Mouse (Mus musculus) urinary bladder, postnatal 10 days (tissue): ENCODE data around the gene Oard1.

Experiments
- DNase-seq: peaks from one replicate; pipeline ENCODE4 v3.0.0; 2022; ENCODE audit warnings: low spot score

Oard1 gene

DNA sequence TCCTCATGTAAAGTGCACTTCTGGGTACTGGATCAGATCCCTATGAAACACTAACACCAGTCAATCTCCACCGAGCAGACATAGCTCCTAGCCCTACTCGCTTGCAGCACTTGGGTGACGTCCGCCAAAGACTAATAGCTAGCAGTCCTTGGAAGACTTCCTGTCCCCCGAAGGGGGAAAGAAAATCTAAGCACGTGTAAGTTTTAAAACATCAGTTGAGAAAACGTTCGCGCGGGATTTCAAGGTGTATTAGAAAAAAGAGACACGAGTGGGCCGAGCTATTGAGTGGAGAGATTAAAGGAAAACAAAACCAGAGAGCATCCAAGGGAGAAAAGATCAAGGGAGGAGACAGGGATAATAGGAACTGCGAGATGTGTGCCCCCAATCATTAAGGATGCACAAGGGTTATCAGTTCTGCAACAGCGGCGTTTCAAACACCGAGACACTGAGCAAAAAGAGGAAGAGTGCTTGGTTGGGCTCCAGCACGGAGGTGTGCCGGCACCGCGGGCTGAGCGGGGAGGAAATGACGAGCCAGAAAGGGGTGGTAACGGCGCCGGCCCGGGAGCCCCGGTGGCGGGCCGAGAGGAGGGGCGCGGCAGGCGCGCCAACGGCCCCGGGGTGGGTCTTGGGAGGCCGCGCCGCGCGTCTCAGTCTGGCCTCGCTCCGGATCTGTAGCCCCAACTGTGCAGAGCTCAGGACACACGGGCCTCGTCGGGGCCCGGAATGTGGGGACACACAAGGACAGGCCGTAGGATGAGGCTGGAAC is 1.1 kb upstream of the Oard1 start:
- peak; percentile 36 for DNase-seq

DNA sequence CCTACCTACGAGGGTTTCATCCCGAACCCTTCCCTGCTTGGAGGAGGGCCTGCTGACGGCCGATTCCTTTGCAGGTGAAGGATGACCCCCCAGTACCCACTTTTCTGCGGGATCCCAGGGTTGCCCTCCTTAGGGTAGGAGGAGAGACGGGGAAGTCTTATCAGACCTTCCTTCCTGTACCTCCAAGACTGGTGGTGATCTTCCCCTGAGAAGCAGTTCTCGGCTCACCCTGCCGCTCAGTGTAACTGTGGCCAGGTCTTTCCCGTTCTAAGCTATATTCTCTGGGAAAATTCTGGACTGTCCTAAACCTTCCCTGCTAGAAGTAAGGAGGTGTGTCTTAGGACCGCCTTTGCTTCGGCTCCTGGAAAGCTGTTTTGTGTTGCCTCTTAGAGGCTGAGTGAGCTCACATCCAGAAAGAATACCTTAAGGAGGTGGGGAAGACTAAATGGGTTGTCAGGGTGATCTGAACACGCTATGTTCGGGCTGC is 528 bp downstream of the Oard1 start:
- no peak for DNase-seq

DNA sequence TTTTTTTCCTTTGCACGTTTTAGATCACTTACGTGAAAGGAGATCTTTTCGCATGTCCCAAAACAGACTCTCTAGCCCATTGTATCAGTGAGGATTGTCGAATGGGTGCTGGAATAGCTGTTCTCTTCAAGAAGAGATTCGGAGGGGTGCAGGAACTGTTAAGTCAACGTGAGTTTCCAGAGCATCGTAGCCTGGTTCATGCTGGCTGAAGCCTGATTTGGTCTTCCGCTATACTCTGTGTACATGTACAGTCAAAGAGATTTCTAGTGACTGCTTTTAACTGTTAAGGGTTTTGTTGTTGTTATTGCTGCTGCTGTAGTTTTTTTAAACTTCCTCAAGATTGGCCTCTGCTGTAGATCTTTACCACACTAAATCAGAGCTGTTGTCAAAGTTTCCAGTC is 1.4 kb downstream of the Oard1 start:
- DNase-seq = no peak

DNA sequence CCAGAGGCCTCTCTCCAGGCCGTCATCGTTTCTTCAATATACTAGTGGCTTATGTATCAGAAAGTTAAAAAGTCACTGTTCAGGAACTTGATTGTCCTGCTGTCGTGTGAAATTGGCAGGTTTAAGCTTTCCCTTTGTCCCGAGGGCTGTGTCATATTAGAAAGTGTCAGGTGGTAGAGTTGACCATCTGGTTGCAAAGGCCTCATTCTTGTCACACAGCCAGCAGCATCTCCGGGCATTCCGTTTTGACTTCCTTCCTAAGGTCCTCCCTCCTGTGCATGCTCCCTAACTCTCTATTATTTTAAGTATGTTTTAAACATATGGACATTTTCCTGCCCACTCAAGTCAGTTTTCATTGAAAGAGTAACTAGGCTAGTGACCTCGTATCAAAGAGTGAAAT is 6.2 kb downstream of the Oard1 start:
- no peak for DNase-seq

DNA sequence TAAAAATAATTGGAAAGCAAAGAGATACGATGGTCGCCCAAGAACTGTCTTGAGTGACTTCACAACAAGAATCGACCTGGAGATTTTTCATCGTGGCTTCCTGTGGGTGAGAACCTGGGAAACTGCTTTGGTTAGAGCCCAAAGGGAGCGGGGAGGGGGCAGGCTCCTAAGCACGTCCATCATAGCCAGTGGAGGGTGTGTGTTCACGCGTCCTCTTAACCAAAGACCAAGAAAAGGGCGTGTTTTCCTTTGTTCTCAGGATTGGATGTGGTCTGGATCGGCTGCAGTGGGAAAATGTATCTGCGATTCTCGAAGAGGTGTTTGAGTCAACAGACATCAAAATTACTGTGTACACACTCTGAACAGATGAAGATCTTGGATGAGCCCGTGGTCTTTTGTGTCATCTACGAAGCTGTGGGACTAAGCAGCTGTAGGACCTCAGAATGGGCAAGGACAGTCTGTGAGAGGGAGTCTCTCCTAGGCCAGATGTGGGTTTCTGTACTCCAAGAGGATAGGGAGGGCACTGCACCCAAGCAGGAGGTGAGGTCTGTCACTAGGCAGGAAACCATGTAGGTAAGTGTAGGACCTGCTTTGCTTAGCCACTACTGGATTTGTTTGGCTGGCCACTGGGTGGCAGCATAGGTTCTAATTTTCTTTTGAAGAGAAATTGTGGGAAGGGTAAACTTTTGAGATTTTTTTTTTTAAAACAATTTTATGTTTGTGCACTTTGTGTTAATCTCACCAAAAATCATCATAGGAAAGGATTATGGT is 6.8 kb downstream of the Oard1 start:
- DNase-seq = no peak

DNA sequence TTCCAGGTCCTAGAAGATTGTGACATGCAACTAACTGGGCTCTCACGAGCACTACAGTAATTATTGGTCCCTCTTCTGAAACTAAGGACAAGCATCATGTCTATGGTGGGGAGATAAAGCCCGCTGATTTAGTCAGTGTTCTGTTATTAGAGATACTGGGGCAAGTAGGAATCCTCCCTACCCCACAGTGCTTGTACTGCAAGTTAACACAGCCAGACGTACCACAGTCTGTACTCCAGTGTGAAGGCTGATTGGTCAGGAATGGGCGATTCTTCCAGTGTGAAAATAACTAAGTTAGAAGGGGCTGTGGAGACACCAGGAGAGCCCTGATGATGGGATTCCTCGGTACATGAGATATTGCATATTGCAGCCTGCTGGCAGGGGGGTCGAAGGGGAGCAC is 7.7 kb downstream of the Oard1 start:
- DNase-seq = no peak

DNA sequence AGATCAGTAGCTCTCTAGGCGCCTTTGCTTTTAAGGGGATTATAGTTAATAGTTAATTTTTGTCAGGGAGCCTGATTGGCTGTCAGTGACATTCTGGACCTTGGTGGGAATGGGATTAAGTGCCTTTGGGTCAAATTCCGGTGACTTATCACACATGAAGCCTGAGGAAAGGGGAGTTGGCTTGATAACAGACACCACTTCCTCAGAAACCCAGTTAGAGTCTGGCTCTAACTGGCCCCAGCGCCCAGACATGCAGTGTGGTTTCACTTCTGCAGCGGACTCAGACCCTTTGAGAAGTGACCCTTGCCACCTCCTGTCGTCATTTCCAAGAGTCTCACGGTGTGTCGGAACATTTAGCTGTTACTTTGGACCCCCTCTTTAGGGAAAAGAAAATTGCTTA is 8.4 kb downstream of the Oard1 start:
- no peak for DNase-seq

DNA sequence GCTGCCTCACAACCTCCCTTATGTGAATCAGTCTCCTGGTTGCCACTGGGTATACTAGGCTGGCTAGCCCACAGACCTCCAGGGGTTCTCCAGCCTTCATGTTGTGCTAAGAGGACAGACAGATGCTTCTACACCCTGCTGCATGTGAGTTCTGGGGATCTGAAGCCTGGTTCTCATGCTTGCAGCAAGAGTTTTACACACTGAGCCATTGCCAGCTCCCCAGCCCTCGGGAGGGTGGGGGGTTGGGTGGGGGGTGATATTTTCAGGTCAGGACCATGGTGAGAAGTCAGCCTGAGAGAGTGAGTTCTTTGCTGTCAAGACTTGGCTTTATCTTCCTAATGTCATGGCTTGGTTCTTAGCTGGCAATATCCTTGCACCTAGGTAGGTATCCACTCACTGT is 9.0 kb downstream of the Oard1 start:
- DNase-seq = no peak

DNA sequence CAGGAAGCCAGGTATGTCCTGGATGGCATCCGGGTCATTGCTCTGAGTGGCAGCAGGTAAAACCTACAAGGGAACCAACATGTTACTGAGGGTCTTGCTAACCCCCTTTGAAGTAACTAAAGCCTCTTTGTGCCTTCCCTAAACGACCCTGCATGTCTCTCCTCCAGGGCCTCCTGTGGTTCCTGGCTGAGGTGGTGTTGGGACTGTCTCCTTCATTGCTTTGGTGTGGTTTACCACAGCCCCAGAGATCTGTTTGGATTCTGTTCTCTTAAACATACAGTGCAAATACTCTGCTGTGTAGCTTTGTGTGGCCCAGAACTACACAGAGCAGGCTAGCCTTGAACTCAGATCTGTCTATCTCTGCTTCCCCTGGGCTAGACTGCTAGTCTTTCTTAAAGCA is 9.8 kb downstream of the Oard1 start:
- DNase-seq = no peak

DNA sequence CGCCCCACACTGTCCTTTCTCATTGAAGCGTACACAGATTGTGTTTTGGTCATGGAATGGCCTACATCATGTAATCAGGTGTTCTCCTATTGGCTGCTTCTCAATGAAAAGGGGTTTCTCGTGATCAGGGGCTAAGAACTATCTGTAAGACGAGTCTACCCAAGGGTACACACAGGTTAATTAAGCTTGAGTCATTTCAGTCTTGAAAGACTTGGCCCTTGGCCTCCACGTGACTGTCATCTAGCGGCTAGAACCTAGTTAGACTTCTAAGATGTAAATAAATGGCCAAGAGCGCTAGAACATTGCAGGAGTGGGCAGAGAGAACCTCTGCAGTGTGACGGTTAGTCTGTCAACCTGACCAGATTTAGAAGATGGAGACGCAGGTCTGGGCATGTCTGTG is 14.4 kb downstream of the Oard1 start:
- DNase-seq = no peak

DNA sequence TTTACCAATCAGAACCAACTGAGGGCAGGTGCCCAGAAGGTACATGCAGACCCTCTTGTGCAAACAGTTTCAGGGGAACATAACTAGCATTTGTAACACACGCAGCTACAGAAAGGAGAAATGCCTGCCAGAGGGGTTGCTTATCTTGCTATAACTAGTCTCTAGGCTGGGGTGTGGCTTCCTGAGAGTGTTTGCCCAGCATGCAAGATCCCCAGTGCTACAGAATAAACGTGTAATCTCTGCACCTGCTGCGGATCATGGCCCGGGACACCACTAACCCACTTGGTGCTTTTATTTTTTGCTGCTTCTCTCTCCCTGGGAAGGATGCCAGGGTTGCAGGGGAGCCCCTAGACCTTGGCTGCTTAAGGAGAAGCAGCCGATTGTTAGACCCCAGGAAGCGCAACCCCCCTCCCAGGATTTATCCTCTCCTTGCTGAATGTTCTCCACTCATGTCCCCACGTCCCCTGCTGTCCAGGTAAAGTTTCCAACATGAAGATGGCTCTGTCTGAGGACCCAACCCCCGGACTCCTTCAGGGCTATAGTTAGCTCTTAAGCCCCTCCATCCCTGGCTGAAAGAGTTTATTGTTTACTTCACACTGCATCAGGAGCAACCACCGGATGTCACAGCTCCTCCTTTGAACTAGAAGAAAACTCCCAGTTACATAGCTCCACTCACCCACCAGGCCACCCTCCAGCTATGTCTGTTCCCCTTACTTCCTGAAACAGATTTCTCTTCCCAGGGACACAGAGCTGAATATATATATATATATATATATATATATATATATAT is 16.2 kb downstream of the Oard1 start:
- DNase-seq = no peak

DNA sequence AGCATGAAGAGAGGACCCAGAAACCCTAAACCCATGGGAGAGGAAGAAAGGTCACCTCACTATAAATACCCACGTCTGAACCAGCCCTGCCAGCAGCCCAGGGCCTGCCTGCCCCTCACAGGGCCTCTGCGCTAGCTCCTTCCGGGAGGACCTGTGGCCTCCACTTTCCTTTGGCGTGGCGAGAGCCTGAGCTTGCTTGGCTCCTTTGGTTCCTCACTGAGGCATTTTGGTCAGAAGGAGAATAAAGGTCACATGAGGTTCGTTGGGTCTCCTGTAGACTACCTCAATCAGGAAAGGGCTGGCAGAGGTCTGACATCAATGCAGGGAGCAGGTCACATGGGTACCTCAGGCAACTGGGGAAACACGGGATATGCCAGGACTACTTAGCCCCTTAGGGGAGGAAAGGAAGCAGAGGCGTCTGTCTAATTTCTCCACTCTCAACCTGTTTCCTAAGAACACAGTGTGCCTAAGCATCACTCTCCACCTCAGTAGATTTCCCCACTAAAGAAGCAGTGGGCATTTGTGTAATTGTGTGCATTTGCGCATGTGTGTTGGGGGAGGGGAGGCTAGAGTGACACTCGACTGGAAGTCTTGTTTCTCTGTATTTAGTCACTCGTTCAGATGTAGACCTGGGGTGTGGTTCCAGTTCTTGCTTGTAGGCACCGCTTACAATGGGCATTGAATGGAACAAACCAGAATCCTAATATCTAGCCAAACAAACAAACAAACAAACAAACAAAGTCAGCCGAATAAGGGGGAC is 17.4 kb downstream of the Oard1 start:
- no peak for DNase-seq

DNA sequence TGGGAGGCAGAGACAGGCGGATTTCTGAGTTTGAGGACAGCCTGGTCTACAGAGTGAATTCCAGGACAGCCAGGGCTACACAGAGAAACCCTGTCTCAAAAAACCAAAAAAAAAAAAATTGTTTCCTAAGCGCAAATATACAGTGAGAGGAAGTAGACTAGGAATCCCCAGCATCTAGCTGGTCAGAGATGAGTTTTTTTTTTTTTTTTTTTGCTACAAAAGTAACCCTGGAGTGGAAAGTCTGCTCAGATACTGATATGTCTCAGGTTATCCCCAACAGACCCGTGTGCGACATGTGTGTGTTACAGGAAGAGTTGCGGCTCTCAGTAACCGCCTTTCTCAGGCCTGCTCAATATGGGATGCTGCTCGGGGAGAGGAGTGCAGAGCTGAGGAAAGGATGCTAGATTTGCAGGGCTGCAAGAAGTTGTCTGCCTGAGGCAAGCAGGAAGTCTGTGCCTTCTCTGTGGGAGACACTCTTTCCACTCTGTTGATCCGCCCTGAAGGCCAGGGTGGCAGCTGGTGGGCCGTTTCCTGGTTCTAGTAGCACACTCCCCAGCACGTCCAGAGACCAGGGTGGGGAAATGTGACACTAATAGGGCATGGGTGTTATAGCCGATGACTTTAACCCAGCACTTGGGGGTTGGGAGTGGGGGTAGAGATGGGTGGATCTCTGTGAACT is 18.2 kb downstream of the Oard1 start:
- DNase-seq = no peak

DNA sequence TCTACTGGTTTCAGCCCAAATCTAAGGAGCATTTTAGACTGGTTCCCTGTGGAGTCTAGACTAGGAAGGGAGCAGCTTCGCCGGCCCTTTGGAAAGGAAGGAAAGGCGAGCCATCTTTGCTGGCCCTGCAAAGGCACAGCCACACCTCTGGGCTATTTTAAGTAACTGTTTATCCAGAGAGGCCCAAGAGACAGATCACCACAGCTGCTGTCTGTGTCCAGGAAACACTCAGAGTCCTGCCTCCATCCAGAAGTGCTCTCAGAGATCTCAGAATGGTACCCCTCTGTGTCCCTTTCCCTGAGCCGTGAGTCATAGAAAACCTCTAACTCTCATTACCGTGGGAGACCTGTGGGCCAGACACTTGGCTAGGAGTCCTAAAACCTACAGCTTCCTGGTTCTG is 20.6 kb downstream of the Oard1 start:
- no peak for DNase-seq

DNA sequence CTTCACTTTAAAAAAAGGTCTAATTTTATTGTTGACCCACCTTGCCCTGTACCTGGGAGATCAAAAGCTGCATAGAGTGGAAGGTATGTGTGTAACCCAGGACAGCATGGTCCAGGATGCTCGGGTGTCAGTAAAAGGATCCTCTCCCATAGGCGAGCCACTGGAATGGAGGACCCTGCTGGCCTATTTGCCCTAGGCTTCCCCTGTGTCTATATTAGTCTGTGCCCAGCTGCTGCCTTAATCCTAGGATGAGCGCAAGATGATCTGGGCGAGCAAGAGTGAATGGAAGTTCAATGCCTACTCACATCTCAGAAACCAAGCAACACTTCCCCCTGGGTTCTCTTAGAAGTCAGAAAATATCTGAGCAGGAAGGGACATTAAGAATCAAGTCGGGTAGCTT is 21.2 kb downstream of the Oard1 start:
- DNase-seq = no peak

DNA sequence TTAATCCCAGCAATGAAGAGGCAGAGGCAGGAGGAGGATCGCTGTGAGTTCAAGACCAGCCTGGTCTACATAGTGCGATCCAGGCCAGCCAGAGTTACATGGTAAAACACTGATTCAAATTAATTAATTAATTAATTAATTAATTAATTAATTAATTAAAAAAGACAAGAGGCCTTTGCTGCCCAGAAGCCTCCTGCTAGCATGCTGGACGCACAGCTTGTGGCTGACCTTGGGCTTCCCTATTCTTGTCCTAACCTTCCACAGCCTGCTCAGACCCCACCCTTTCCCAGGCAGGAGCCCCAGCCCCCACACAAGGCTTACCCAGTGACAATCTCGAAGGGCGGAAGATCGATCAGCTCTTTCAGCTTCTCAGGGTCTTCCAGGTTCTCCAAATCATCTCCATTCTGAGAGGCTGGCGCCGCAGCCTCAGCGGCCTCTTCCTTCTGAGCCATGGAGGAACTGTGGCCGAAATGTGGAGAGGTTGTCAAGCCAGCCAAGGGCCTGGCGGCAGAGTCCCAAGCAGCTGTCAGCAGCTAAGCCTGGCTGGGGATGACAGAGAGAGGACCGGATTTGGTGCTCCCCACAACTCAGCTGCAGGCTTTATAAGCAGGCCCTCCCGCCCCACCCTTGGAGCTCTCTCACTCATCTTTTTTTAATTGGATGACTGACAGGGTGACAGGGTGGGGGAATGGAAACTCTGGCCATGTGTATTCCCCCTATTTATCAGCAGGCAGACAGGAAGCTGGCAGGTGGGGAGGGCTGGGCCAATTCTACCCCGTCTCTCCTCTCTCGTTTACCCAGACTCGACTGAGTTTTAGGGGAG is 22.6 kb downstream of the Oard1 start, which contains the start of gene Apobec2:
Gene Apobec2, minus strand, starts transcription at position 773 of the 823 bp plus-strand sequence.
- no peak for DNase-seq

DNA sequence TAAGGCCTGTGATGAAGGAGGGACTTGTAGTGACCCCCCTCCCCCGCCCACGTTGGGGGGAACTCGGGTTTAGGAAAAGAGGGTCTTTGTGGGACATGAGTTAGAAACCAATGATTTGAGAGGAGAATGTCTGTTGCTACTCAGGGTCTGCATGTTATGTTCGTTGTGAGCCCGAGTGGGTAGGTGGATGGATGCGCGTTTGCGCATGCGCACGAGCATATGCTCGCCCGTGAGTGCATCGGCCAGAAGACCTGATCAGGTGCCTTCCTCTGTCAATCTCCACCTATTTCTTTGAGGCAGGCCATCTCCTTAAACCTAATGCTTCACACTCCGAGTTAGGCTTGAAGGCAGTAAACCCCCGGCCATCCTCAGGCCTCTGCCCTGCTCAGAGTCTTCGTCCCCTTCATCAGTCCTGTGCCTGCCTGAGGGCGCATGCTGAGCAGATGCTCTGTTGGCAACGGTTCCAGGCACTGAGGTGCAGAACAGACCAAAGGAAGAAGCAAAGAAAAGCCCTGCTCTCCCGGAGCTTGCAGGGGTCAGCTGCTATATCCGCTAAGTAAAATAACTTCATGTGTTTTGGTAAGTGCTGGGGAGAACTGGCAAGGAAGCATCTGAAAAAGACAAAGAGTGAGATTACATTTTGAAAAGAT is 23.3 kb downstream of the Oard1 start:
- no peak for DNase-seq

DNA sequence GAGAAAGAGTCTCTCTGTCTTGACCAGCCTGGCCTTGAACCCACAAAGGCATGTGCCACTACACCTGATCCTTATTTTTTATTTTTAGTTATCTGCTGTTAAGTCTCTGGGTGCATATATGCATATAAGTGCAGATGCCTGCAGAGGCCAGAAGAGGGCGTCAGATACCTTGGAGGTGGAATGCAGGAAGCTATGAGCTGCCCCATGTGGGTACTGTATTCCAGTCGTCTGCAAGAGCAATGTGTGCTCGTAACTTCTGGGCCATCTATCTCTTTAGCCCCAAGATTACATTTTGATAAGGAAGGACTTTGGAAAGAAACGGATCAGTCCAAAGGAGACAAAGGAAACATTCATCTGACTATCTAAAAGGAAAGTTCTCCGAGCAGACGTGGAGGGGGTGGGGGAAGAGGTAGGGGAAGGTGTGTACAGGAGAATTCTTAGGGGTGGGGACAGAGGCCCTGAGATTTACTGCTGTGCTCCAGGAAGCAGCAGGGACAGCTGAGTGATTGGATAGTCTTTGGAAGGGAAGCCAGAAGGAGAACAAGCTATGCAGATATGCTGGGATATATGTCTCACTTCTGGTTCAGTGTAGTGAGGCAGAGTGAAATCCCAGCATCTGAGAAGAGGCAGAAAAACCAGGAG is 24.0 kb downstream of the Oard1 start:
- DNase-seq = no peak

DNA sequence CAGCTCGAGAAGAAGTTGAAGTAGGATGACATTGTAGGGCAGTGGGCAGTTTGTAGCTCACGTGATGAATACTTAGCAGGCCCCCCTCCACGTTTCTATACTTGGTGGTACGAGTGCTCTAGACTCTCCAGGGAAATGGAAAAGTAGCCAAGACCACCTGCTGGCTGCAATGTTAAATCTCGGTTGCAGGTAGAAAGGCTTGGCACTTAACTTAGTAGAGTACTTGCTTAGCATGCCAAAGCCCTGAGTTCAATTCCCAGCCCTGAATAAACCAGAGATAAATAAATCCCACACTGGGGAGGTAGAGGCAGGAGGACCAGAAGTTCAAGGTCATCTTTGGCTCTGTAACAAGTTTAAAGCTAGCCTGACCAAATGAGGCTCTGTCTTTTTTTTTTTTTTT is 24.7 kb downstream of the Oard1 start:
- no peak for DNase-seq
